Comparison of ENCODE assay signal across 13 mouse cellular contexts in genomic region chr19:55791886-55792285, GRCm38 (mm10). TPM values are rescaled to one million over a fixed set of nuclear protein-coding genes. Genes with fewer than 3 reads are reported as not detected.
DNase-seq lines count a peak whose midpoint lies in the region; ATAC-seq lines count a peak whose summit lies in the region.
"Had no signal": no experiment of that assay in that cellular context is flagged by ENCODE, and none has a peak within 500 bp of the region (broad histone marks: within the 10 kb centered on the region; RNA-seq: fewer than 3 reads in every experiment).

No protein-coding gene starts in this region.

- no peak overlapping the region for H3K9ac ChIP-seq in heart, embryonic 14.5 days (ENCODE audit: low read length)
- H3K9ac ChIP-seq in stomach, embryonic 15.5 days: no peak overlapping the region
- H3K9ac ChIP-seq: liver, embryonic 14.5 days had no signal

- no peak for ATAC-seq in heart, embryonic 14.5 days (ENCODE audit: insufficient number of reproducible peaks, insufficient read depth, low FRiP score, low read depth)
- ATAC-seq in stomach, embryonic 15.5 days (ENCODE audit: insufficient read depth, low FRiP score, low read depth): no peak
- ATAC-seq: hindbrain, postnatal 0 days had no signal

- H3K27me3 ChIP-seq in heart, embryonic 14.5 days (ENCODE audit: control insufficient read depth, insufficient read depth, low read length): no peaks in the 10 kb centered on the region
- no peaks in the 10 kb centered on the region for H3K27me3 ChIP-seq in stomach, embryonic 15.5 days (replicated peaks)

- H3K4me1 ChIP-seq in heart, embryonic 14.5 days (ENCODE audit: control insufficient read depth in 2 of 2, insufficient read depth in 2 of 2, low read length in 2 of 2): peaks cover 19 to 53% of the 10 kb centered on the region in 2 experiments
- H3K4me1 ChIP-seq in stomach, embryonic 15.5 days: peaks cover 39% of the 10 kb centered on the region

- peak overlapping the region; percentile 22 to 64; a peak in 1 of 4 replicates for H3K27ac ChIP-seq in heart, embryonic 14.5 days (replicated peaks in 1 of 2; ENCODE audit: control insufficient read depth in 1 of 2, insufficient read depth in 1 of 2, low read depth in 2 of 2, low read length in 2 of 2)
- H3K27ac ChIP-seq in stomach, embryonic 15.5 days: peak overlapping the region; percentile 50; the same call in 1 of the 2 replicates
- H3K27ac ChIP-seq: embryonic facial prominence, embryonic 10.5 days; hindbrain, postnatal 0 days; liver, embryonic 14.5 days; midbrain, embryonic 10.5 days had no signal

- 85% methylated on average over 6 of the region's 6 CpGs for WGBS in heart, embryonic 14.5 days
- WGBS in stomach, embryonic 15.5 days: 83% methylated on average over 6 of the region's 6 CpGs

- no peak overlapping the region for H3K4me3 ChIP-seq in heart, embryonic 14.5 days (ENCODE audit: control insufficient read depth in 1 of 2, insufficient read depth in 1 of 2, low read depth in 1 of 2, low read length in 2 of 2)
- H3K4me3 ChIP-seq in stomach, embryonic 15.5 days (replicated peaks): no peak overlapping the region
- H3K4me3 ChIP-seq: embryonic facial prominence, embryonic 10.5 days; midbrain, embryonic 10.5 days had no signal

- no peak overlapping the region for H3K4me2 ChIP-seq in heart, embryonic 14.5 days (ENCODE audit: low read length)
- H3K4me2 ChIP-seq in stomach, embryonic 15.5 days: no peak overlapping the region

- H3K36me3 ChIP-seq in heart, embryonic 14.5 days (ENCODE audit: control insufficient read depth, insufficient read depth, low read length): peaks cover 6% of the 10 kb centered on the region; the same call in 1 of the 2 replicates
- H3K36me3 ChIP-seq in stomach, embryonic 15.5 days: no peaks in the 10 kb centered on the region; the same call in 1 of the 2 replicates

- H3K9me3 ChIP-seq in heart, embryonic 14.5 days (ENCODE audit: control insufficient read depth, low read length): no peaks in the 10 kb centered on the region
- H3K9me3 ChIP-seq in stomach, embryonic 15.5 days: no peaks in the 10 kb centered on the region
- H3K9me3 ChIP-seq: embryonic facial prominence, embryonic 10.5 days; midbrain, embryonic 10.5 days had no signal

- no peak for DNase-seq in heart, postnatal 4 days
- peak; percentile 16 to 23 for DNase-seq in spleen, postnatal 36 days (ENCODE audit: low spot score in 2 of 2)
- DNase-seq in spleen, postnatal 4 days (ENCODE audit: low spot score in 2 of 2): no peak
- peak; percentile 23 for DNase-seq in induced T-regulatory cell, adult 2 months (ENCODE audit: low read depth)
- DNase-seq in cerebellum, postnatal 36 days: no peak
- DNase-seq: cerebellum, adult 9-10 months; right cerebral cortex, postnatal 25 days had no signal

RNA-seq across cellular contexts. Expression of gene Tcf7l2, which starts 50.3 kb away (rescaled TPM):
- 56.7 and 58.0 TPM in 2 replicates for polyA plus RNA-seq in heart, embryonic 14.5 days (2014; fragmentation: Nextera tagmentation; extraction: Ambion mirVana)
- total RNA-seq in heart, postnatal 4 days (2021): 10 to 100 TPM; 24.6 to 28.6 TPM
- 85.2 and 89.4 TPM in 2 replicates for polyA plus RNA-seq in stomach, embryonic 15.5 days (2015; fragmentation: Nextera tagmentation; extraction: Ambion mirVana)

Comparison
In these comparisons a context has a peak if more than half of its experiments do, and no peak if none do; other contexts are left out.
1. DNase-seq: peak in spleen, postnatal 36 days (2 of 2) and induced T-regulatory cell, adult 2 months (single experiment); none in heart, postnatal 4 days (single experiment), spleen, postnatal 4 days (0 of 2) and cerebellum, postnatal 36 days (0 of 2).